Mouse (Mus musculus) cerebellum, adult 2 months (tissue): ENCODE data around the gene Nobox. TPM values are rescaled to one million over a fixed set of nuclear protein-coding genes. Genes with fewer than 3 reads are reported as not detected.

Source experiments
- DNase-seq, 2 experiments: peaks; one replicate each; pipeline ENCODE4 v3.0.0; 2021
- H3K27ac ChIP-seq: fragments of 200-500 bp; 2 replicates; pipeline ENCODE4 v1.5.1; 2012; ENCODE audit warnings: low read length, control low read depth, inconsistent platforms; ENCODE audit not compliant: insufficient read depth
- H3K27me3 ChIP-seq: fragments of 200-500 bp; 2 replicates; pipeline ENCODE4 v1.6.1; 2012; ENCODE audit warnings: inconsistent platforms, mild to moderate bottlenecking, low read length, moderate library complexity; ENCODE audit not compliant: control insufficient read depth, insufficient read depth
- H3K4me1 ChIP-seq: fragments of 200-500 bp; 2 replicates; pipeline ENCODE4 v1.6.1; 2011; ENCODE audit warnings: low read length; ENCODE audit not compliant: control insufficient read depth, insufficient read depth
- H3K4me3 ChIP-seq: fragments of 200-500 bp; replicated peaks from 2 replicates; pipeline ENCODE3; 2011; ENCODE audit warnings: mild to moderate bottlenecking, low read depth, low read length, control low read depth; ENCODE audit not compliant: insufficient read depth
- CTCF ChIP-seq: fragments of 200-500 bp; IDR thresholded peaks from 2 replicates; pipeline ENCODE4 v1.5.1; 2011; ENCODE audit warnings: low read depth, mild to moderate bottlenecking, control low read depth, low read length, moderate library complexity, borderline replicate concordance; ENCODE audit not compliant: insufficient read depth
- POLR2A ChIP-seq: fragments of 200-500 bp; IDR thresholded peaks from 2 replicates; pipeline ENCODE4 v1.6.1; 2011; ENCODE audit warnings: low read length, control low read depth, borderline replicate concordance; ENCODE audit not compliant: insufficient read depth
- WGBS: fragments of 180-500 bp; shearing (Covaris S2); methylation state at CpG from one replicate; pipeline ENCODE4 v1.1.7; 2018; 5-methylcytosine and 5-hydroxymethylcytosine counted together
- polyA plus RNA-seq: library from polyadenylated mRNA; depleted of rRNA; stranded (reverse); fragments of >200 nt; gene quantifications from 2 replicates; pipeline ENCODE4 v1.2.3, GENCODE M21; 2012; rRNA removed

The Nobox gene
- 0.10 TPM in 1 of 2 replicates, not detected in the other for polyA plus RNA-seq

DNA sequence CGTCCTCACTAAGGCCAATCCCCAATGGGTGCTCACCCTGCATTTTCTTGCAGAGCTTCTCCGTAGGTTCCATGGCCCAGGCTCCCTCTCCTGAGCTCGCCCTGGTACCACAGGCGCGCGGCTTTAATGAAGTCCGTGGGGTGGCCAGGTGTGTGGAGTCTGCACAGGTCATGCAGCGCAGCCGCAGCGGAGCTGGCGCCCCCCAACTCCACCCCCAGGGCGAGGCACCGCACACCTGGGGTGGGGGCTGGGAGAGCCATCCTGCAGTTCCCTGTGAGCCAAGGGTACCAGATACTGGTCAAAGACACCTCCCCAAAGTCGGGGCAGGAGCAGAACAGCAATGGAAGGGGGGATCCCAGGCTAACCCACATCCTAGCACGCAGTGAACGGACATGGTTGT lies at the start of gene Nobox:
Gene Nobox (minus strand): TSS at position 101 of the 400 bp plus-strand sequence.
- no peak within 1 kb of the TSS for H3K4me3 ChIP-seq
- DNase-seq, result no peak
- no peaks in the 10 kb centered on the region for H3K27me3 ChIP-seq
- no peaks in the 10 kb centered on the region for H3K4me1 ChIP-seq
- TF ChIP-seq POLR2A (no peak), CTCF (no peak)
- H3K27ac ChIP-seq, result no peak within 1 kb of the TSS
- 74% methylated on average over 16 of the region's 16 CpGs for WGBS

DNA sequence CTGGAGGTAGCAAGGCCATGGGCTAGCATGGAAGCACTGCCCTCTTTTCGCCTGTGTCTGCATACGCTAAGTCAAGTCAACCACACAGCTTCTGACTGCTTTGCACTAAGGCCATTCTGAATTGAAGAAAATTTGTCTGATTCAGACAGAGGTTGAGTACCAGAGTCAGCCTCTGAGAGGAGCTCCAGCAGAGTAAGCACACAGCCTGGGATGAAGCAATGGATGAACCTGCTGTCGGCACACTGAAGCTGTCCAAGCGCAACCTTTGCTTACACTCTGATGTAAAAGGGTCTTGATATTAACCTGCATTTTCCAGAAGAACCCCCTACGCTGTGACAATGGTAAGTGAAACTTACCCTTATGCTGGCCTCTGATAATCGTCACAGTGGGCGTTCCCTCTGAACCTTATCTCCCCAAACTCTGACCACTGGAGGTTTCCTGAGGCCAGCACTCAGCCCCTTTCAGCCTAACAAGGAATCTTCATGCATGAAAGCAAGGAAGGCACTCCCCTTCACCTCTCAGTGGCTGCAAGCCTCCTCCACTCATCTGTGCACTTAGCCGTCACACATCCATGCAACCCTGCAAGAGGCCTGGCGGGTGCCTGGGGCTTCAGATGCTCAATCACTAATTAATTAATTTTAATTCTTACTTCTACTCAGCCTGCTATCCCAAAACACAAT lies 45.3 kb upstream of the Nobox start:
- no peak for TF ChIP-seq CTCF
- TF ChIP-seq POLR2A, result no peak
- Histone ChIP-seq H3K4me1 (no peaks in the 10 kb centered on the region), H3K27me3 (no peaks in the 10 kb centered on the region), H3K4me3 (no peak overlapping the region), H3K27ac (no peak overlapping the region)
- no peak for DNase-seq
- 86% methylated on average over 9 of the region's 9 CpGs for WGBS

DNA sequence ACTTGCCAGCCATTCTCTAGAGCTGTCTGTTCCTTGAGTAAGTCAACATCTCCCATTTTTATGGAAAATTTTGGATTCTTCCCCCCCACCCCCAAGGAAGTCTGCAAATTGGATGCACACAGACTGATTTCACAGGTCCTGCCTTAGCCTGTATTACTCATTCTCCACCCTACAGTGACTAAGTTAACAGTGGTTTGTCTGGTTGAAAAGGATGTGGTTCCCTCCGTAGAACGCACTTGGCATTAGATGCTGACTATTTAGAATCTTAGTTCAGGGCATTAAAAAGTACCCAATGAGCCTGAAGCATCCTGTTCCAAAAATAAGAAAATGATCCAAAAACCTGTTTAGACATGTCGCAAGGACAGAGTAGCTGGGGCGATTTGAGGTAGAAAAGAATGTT lies 44.1 kb upstream of the Nobox start:
- H3K4me3 ChIP-seq, result no peak overlapping the region
- WGBS, result 92% methylated on average over 4 of the region's 4 CpGs
- no peaks in the 10 kb centered on the region for H3K4me1 ChIP-seq
- DNase-seq, result no peak
- H3K27ac ChIP-seq, result no peak overlapping the region
- TF ChIP-seq POLR2A (no peak), CTCF (no peak)
- H3K27me3 ChIP-seq, result no peaks in the 10 kb centered on the region

DNA sequence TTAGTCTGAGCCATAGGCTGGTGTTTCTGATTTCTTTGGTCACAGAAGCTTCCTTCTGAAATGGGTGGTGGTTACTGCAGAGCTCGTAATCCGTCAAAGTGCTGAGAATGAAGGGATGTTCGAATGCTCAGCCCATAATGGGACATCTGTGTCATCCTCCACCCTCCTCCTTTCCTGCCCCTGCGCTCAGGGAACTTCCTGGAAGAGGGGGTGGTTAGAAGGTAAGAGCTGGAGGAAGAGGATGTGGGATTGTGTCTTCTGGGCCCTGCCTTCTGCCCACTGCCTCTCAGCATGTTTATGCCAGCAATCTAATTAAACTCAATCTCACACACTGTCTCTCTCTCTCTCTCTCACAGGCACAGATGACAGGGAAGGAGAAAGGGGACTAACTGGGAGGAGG lies 39.7 kb upstream of the Nobox start:
- DNase-seq, result no peak
- Histone ChIP-seq H3K27ac (no peak overlapping the region), H3K27me3 (no peaks in the 10 kb centered on the region), H3K4me1 (no peaks in the 10 kb centered on the region), H3K4me3 (no peak overlapping the region)
- TF ChIP-seq POLR2A (no peak), CTCF (no peak)
- 79% methylated on average over 4 of the region's 4 CpGs for WGBS

GRCm38 (mm10) chr6:43347637-43348036 lies 38.3 kb upstream of the Nobox start:
- no peak for DNase-seq
- H3K27me3 ChIP-seq, result no peaks in the 10 kb centered on the region
- WGBS, result 100% methylated on average over 1 of the region's 1 CpGs

GRCm38 (mm10) chr6:43343006-43343405 lies 33.7 kb upstream of the Nobox start:
- 31% methylated on average over 1 of the region's 1 CpGs for WGBS
- H3K4me3 ChIP-seq, result no peak overlapping the region
- TF ChIP-seq CTCF (no peak), POLR2A (no peak)
- no peaks in the 10 kb centered on the region; the same call in 1 of the 2 replicates for H3K4me1 ChIP-seq
- no peak for DNase-seq
- H3K27ac ChIP-seq, result no peak overlapping the region
- no peaks in the 10 kb centered on the region for H3K27me3 ChIP-seq

More at GRCm38 (mm10) chr6:43347637-43348036, 38.3 kb upstream of the Nobox start:
- TF ChIP-seq POLR2A, result no peak
- H3K4me1 ChIP-seq, result no peaks in the 10 kb centered on the region
- no peak overlapping the region for H3K4me3 ChIP-seq
- no peak overlapping the region for H3K27ac ChIP-seq

- WGBS, result 49% methylated on average over 2 of the region's 2 CpGs
- DNase-seq, result no peak
- Histone ChIP-seq H3K27ac (no peak overlapping the region), H3K27me3 (no peaks in the 10 kb centered on the region), H3K4me1 (peaks cover 2% of the 10 kb centered on the region; the same call in 1 of the 2 replicates), H3K4me3 (no peak overlapping the region)
- no peak for TF ChIP-seq POLR2A
- TF ChIP-seq CTCF, result no peak
Measured at GRCm38 (mm10) chr6:43342386-43342785, 33.0 kb upstream of the Nobox start.

DNA sequence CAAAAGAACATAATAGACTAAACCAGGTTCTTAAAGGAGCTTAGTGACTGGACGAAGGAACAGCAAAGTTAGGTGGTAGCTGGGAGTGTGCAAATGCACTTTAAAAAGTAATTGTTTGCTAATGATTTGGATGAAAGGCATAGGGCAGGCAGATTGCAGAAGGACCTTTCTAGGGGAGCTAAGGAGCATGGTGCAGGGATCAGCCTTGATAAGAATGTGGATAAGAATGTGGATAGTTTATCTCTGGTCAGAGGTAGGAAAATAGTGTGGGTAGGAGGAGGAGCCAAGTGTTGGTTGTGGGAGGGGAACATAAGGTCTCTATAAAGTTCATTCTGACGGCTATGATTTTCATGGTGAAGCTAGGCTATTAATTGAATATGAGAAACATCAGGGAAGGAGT lies 29.4 kb upstream of the Nobox start:
- no peaks in the 10 kb centered on the region for H3K27me3 ChIP-seq
- 97% methylated on average over 2 of the region's 2 CpGs for WGBS
- peaks cover 19% of the 10 kb centered on the region; the same call in 1 of the 2 replicates for H3K4me1 ChIP-seq
- DNase-seq, result no peak
- no peak overlapping the region for H3K4me3 ChIP-seq
- H3K27ac ChIP-seq, result no peak overlapping the region
- no peak for TF ChIP-seq POLR2A
- TF ChIP-seq CTCF, result no peak
